In genomic region chr6:86250830-86251229, GRCm38 (mm10) we compare ENCODE assay signal across 21 mouse cellular contexts. TPM values are rescaled to one million over a fixed set of nuclear protein-coding genes. Genes with fewer than 3 reads are reported as not detected.
A peak's percentile ranks its signal among the peaks of the same experiment; 100 is the strongest.
DNase-seq lines count a peak whose midpoint lies in the region; ATAC-seq and TF ChIP-seq lines count a peak whose summit lies in the region.
"Had no signal": no experiment of that assay in that cellular context is flagged by ENCODE, and none has a peak within 500 bp of the region (broad histone marks: within the 10 kb centered on the region; RNA-seq: fewer than 3 reads in every experiment).

No protein-coding gene starts in this region.

- no peak for TF ChIP-seq POLR2A in cortical plate, adult 2 months (IDR thresholded peaks at IDR 0.05; ENCODE audit: extremely low read depth, insufficient read depth, low read length)
- TF ChIP-seq POLR2A in limb, embryonic 14.5 days (IDR thresholded peaks at IDR 0.05; ENCODE audit: borderline replicate concordance, extremely low read depth, insufficient read depth, insufficient read length): no peak

- H3K27me3 ChIP-seq in forebrain, embryonic 10.5 days (ENCODE audit: poor library complexity, severe bottlenecking): no peaks in the 10 kb centered on the region; the same call in 1 of the 2 replicates
- H3K27me3 ChIP-seq in forebrain, embryonic 11.5 days (ENCODE audit: control insufficient read depth, insufficient read depth, low read length): no peaks in the 10 kb centered on the region
- no peaks in the 10 kb centered on the region for H3K27me3 ChIP-seq in limb, embryonic 14.5 days (ENCODE audit: control insufficient read depth, insufficient read depth, low read length)
- H3K27me3 ChIP-seq: embryonic facial prominence, embryonic 15.5 days; kidney, embryonic 15.5 days; liver, embryonic 13.5 days had no signal

- no peak for ATAC-seq in forebrain, embryonic 11.5 days (replicated peaks; ENCODE audit: low FRiP score)
- no peak for ATAC-seq in limb, embryonic 14.5 days (ENCODE audit: low FRiP score, low read depth)
- ATAC-seq: CD4-positive, CD25-positive, alpha-beta regulatory T cell, adult 4 months; intestine, embryonic 16.5 days had no signal

- peak overlapping the region; percentile 82 for H3K27ac ChIP-seq in forebrain, embryonic 10.5 days
- no peak overlapping the region for H3K27ac ChIP-seq in forebrain, embryonic 11.5 days (ENCODE audit: low read depth, low read length)
- 0 out of 2 replicates have a peak overlapping the region, but pooled peaks have one; percentile 29 for H3K27ac ChIP-seq in cortical plate, adult 2 months (ENCODE audit: insufficient read depth, low read length)
- H3K27ac ChIP-seq in limb, embryonic 14.5 days (replicated peaks; ENCODE audit: low read depth, low read length): 0 out of 2 replicates have a peak overlapping the region, but pooled peaks have one; percentile 5
- H3K27ac ChIP-seq: embryonic facial prominence, embryonic 15.5 days; kidney, embryonic 15.5 days; liver, embryonic 13.5 days had no signal

- H3K9ac ChIP-seq in forebrain, embryonic 11.5 days (ENCODE audit: low read length): no peak overlapping the region
- H3K9ac ChIP-seq in limb, embryonic 14.5 days (ENCODE audit: low read depth, low read length, severe bottlenecking): no peak overlapping the region
- H3K9ac ChIP-seq: embryonic facial prominence, embryonic 15.5 days; kidney, embryonic 15.5 days; liver, embryonic 13.5 days; lung, embryonic 14.5 days had no signal

- H3K9me3 ChIP-seq in forebrain, embryonic 10.5 days: no peaks in the 10 kb centered on the region
- no peaks in the 10 kb centered on the region for H3K9me3 ChIP-seq in forebrain, embryonic 11.5 days (ENCODE audit: control insufficient read depth, low read length)
- H3K9me3 ChIP-seq in limb, embryonic 14.5 days (ENCODE audit: control insufficient read depth, low read length): no peaks in the 10 kb centered on the region
- H3K9me3 ChIP-seq: embryonic facial prominence, embryonic 15.5 days; kidney, embryonic 15.5 days; liver, embryonic 13.5 days had no signal

- H3K36me3 ChIP-seq in forebrain, embryonic 10.5 days (replicated peaks): no peaks in the 10 kb centered on the region
- H3K36me3 ChIP-seq in forebrain, embryonic 11.5 days (ENCODE audit: control insufficient read depth, insufficient read depth, low read length): no peaks in the 10 kb centered on the region
- H3K36me3 ChIP-seq in limb, embryonic 14.5 days (ENCODE audit: control insufficient read depth, insufficient read depth, low read length): no peaks in the 10 kb centered on the region
- H3K36me3 ChIP-seq: embryonic facial prominence, embryonic 15.5 days; kidney, embryonic 15.5 days; liver, embryonic 13.5 days had no signal

- no peak overlapping the region for H3K4me2 ChIP-seq in forebrain, embryonic 11.5 days (ENCODE audit: low read depth, low read length, severe bottlenecking)
- H3K4me2 ChIP-seq in limb, embryonic 14.5 days (replicated peaks; ENCODE audit: low read depth, low read length, severe bottlenecking): no peak overlapping the region
- H3K4me2 ChIP-seq: embryonic facial prominence, embryonic 15.5 days; kidney, embryonic 15.5 days; liver, embryonic 13.5 days; lung, embryonic 14.5 days had no signal

- no peak overlapping the region for H3K4me3 ChIP-seq in forebrain, embryonic 10.5 days
- no peak overlapping the region for H3K4me3 ChIP-seq in forebrain, embryonic 11.5 days (ENCODE audit: low read depth, low read length)
- H3K4me3 ChIP-seq in cortical plate, adult 2 months (ENCODE audit: insufficient read depth, low read length): no peak overlapping the region
- no peak overlapping the region for H3K4me3 ChIP-seq in limb, embryonic 14.5 days (replicated peaks; ENCODE audit: low read length)
- H3K4me3 ChIP-seq: embryonic facial prominence, embryonic 15.5 days; kidney, embryonic 15.5 days; liver, embryonic 13.5 days had no signal

- H3K4me1 ChIP-seq in forebrain, embryonic 10.5 days: peaks cover 46% of the 10 kb centered on the region
- H3K4me1 ChIP-seq in forebrain, embryonic 11.5 days (replicated peaks; ENCODE audit: control insufficient read depth, insufficient read depth, low read length): peaks cover 6% of the 10 kb centered on the region; the same call in 1 of the 2 replicates
- H3K4me1 ChIP-seq in cortical plate, adult 2 months (ENCODE audit: control insufficient read depth, insufficient read depth, low read length): peaks cover 2% of the 10 kb centered on the region
- H3K4me1 ChIP-seq in limb, embryonic 14.5 days (ENCODE audit: control insufficient read depth, insufficient read depth, low read length): no peaks in the 10 kb centered on the region
- H3K4me1 ChIP-seq: liver, embryonic 13.5 days had no signal

- TF ChIP-seq CTCF in cortical plate, adult 2 months (IDR thresholded peaks at IDR 0.05; ENCODE audit: extremely low read depth, insufficient read depth, low read length): no peak

- 83% methylated on average over 8 of the region's 8 CpGs for WGBS in forebrain, embryonic 10.5 days
- WGBS in forebrain, embryonic 11.5 days: 76% methylated on average over 8 of the region's 8 CpGs
- WGBS in limb, embryonic 14.5 days: 84% methylated on average over 8 of the region's 8 CpGs

- no peak for DNase-seq in forebrain, embryonic 10.5 days (ENCODE audit: extremely low spot score, low spot score)
- no peak for DNase-seq in forebrain, embryonic 11.5 days (ENCODE audit: low spot score)
- DNase-seq in layer of hippocampus, postnatal 10 days (ENCODE audit: low spot score in 2 of 2): peak; percentile 37 to 45
- DNase-seq in layer of hippocampus, postnatal 36 days: no peak
- DNase-seq in limb, embryonic 14.5 days (ENCODE audit: low spot score): no peak
- no peak for DNase-seq in thymus, postnatal 25 days
- no peak for DNase-seq in cerebellum, adult 11-12 months
- DNase-seq: adrenal gland, postnatal 36 days; cerebellum, adult 9-11 months; gastrocnemius, postnatal 36 days; kidney, postnatal 4 days; liver, embryonic 13.5 days; lung, embryonic 14.5 days; lung, postnatal 36 days; right cerebral cortex, postnatal 14 days; thymus, adult 18-20 months had no signal

RNA-seq across cellular contexts. Expression of gene Tgfa, which starts 55.8 kb away (rescaled TPM):
- polyA plus RNA-seq in forebrain, embryonic 10.5 days (2016; fragmentation: Nextera tagmentation; extraction: Ambion mirVana): 1.2 and 1.3 TPM in 2 replicates
- polyA plus RNA-seq in forebrain, embryonic 11.5 days (2014; fragmentation: Nextera tagmentation; extraction: Ambion mirVana): 1.7 and 1.9 TPM in 2 replicates
- total RNA-seq in layer of hippocampus, postnatal 10 days (2021): 10 to 100 TPM; 36.2 to 38.5 TPM
- 10 to 100 TPM; 31.2 to 33.6 TPM for total RNA-seq in layer of hippocampus, postnatal 36 days (2021)
- polyA plus RNA-seq in cortical plate, adult 2 months (2012; rRNA removed): 14.0 and 18.6 TPM in 2 replicates
- polyA plus RNA-seq in limb, embryonic 14.5 days (2012; rRNA removed): 2.7 and 3.8 TPM in 2 replicates
- 3.1 and 3.3 TPM in 2 replicates for polyA plus RNA-seq in limb, embryonic 14.5 days (2014; fragmentation: Nextera tagmentation; extraction: Ambion mirVana)

Comparison
In these comparisons a context has a peak if more than half of its experiments do, and no peak if none do; other contexts are left out.
1. DNase-seq: peak in layer of hippocampus, postnatal 10 days (2 of 2); none in forebrain, embryonic 10.5 days (single experiment), forebrain, embryonic 11.5 days (single experiment), layer of hippocampus, postnatal 36 days (0 of 2), limb, embryonic 14.5 days (single experiment), thymus, postnatal 25 days (single experiment) and cerebellum, adult 11-12 months (single experiment).